Mouse (Mus musculus) lung, embryonic 16.5 days (tissue): ENCODE measurements around the gene Zfc3h1. TPM values are rescaled to one million over a fixed set of nuclear protein-coding genes. Genes with fewer than 3 reads are reported as not detected.
A peak's percentile ranks its signal among the peaks of the same experiment; 100 is the strongest.

ENCODE experiments used
- ATAC-seq: fragments of 200-750 bp; cut with Nextera tagmentation; 2 replicates; pipeline ENCODE4 v1.8.0; 2017; ENCODE audit warnings: low read depth, mild to moderate bottlenecking, moderate library complexity
- H3K27ac ChIP-seq: fragments of 300-500 bp; sonication (generic); 2 replicates; pipeline ENCODE4 v1.5.1; 2014; ENCODE audit warnings: mild to moderate bottlenecking, control low read depth, low read length
- H3K27me3 ChIP-seq: fragments of 300-500 bp; sonication (generic); 2 replicates; pipeline ENCODE4 v1.6.1; 2014; ENCODE audit warnings: low read depth, low read length, mixed read lengths; ENCODE audit not compliant: control insufficient read depth, insufficient read depth
- H3K36me3 ChIP-seq: fragments of 300-500 bp; sonication (generic); 2 replicates; pipeline ENCODE4 v1.6.1; 2014; ENCODE audit warnings: low read length; ENCODE audit not compliant: control insufficient read depth, insufficient read depth
- H3K4me1 ChIP-seq: fragments of 300-500 bp; sonication (generic); replicated peaks from 2 replicates; pipeline ENCODE4 v1.6.1; 2014; ENCODE audit warnings: low read length, mixed read lengths; ENCODE audit not compliant: control insufficient read depth, insufficient read depth
- H3K4me2 ChIP-seq: fragments of 300-500 bp; sonication (generic); 2 replicates; pipeline ENCODE4 v1.6.1; 2014; ENCODE audit warnings: low read depth, low read length, control low read depth
- H3K4me3 ChIP-seq: fragments of 300-500 bp; sonication (generic); 2 replicates; pipeline ENCODE4 v1.5.1; 2014; ENCODE audit warnings: mild to moderate bottlenecking, low read length, control low read depth
- H3K9ac ChIP-seq: fragments of 300-500 bp; sonication (generic); 2 replicates; pipeline ENCODE4 v1.6.1; 2014; ENCODE audit warnings: low read length, control low read depth
- H3K9me3 ChIP-seq: fragments of 300-500 bp; sonication (generic); 2 replicates; pipeline ENCODE4 v1.6.1; 2016; ENCODE audit warnings: low read length; ENCODE audit not compliant: control insufficient read depth
- WGBS: fragments of 180-500 bp; shearing (Covaris S2); extraction: QIAGEN DNeasy Blood & Tissue Kit; methylation state at CpG from one replicate; pipeline ENCODE4 v1.1.7; 2014; 5-methylcytosine and 5-hydroxymethylcytosine counted together
- polyA plus RNA-seq: library from polyadenylated mRNA; unstranded; fragments of >200 nt; fragmentation: Nextera tagmentation; extraction: Ambion mirVana; gene quantifications from 2 replicates; pipeline ENCODE4 v1.2.1, GENCODE M21; 2015

Zfc3h1 gene
- polyA plus RNA-seq, 1 experiment from 2014 or later: 18.1 TPM

GRCm38 (mm10) chr10:115469040-115469439, 84.3 kb downstream of the Zfc3h1 start:
- Histone ChIP-seq H3K9me3 (no peaks in the 10 kb centered on the region), H3K4me1 (no peaks in the 10 kb centered on the region; the same call in 1 of the 2 replicates), H3K4me3 (no peak overlapping the region), H3K9ac (no peak overlapping the region), H3K4me2 (no peak overlapping the region), H3K27me3 (no peaks in the 10 kb centered on the region), H3K27ac (no peak overlapping the region), H3K36me3 (no peaks in the 10 kb centered on the region)
- 32% methylated on average over 7 of the region's 7 CpGs for WGBS
- peak; percentile 47; the same call in 1 of the 2 replicates for ATAC-seq

GRCm38 (mm10) chr10:115470621-115471334, 86.0 kb downstream of the Zfc3h1 start:
- no peaks in the 10 kb centered on the region for H3K36me3 ChIP-seq
- H3K9me3 ChIP-seq: no peaks in the 10 kb centered on the region
- H3K9ac ChIP-seq: no peak overlapping the region
- 48% methylated on average over 17 of the region's 17 CpGs for WGBS
- peak overlapping the region; percentile 31 for H3K4me3 ChIP-seq
- no peaks in the 10 kb centered on the region; the same call in 1 of the 2 replicates for H3K4me1 ChIP-seq
- no peaks in the 10 kb centered on the region for H3K27me3 ChIP-seq
- H3K27ac ChIP-seq: no peak overlapping the region
- ATAC-seq: peak; percentile 34; the same call in 1 of the 2 replicates
- peak overlapping the region; percentile 42 for H3K4me2 ChIP-seq

- H3K9ac ChIP-seq: no peak overlapping the region
- no peaks in the 10 kb centered on the region; the same call in 1 of the 2 replicates for H3K4me1 ChIP-seq
- no peaks in the 10 kb centered on the region for H3K27me3 ChIP-seq
- H3K4me3 ChIP-seq: no peak overlapping the region
- no peaks in the 10 kb centered on the region for H3K9me3 ChIP-seq
- H3K27ac ChIP-seq: no peak overlapping the region
- 83% methylated on average over 6 of the region's 6 CpGs for WGBS
- no peaks in the 10 kb centered on the region for H3K36me3 ChIP-seq
- no peak for ATAC-seq
- H3K4me2 ChIP-seq: no peak overlapping the region
These were observed 88.6 kb downstream of the Zfc3h1 start for GRCm38 (mm10) chr10:115473213-115473961.

GRCm38 (mm10) chr10:115475000-115475550, 90.3 kb downstream of the Zfc3h1 start:
- Histone ChIP-seq H3K36me3 (no peaks in the 10 kb centered on the region), H3K27me3 (no peaks in the 10 kb centered on the region), H3K4me3 (no peak overlapping the region), H3K9ac (no peak overlapping the region), H3K4me1 (no peaks in the 10 kb centered on the region), H3K27ac (no peak overlapping the region), H3K9me3 (no peaks in the 10 kb centered on the region), H3K4me2 (no peak overlapping the region)
- no peak for ATAC-seq
- 74% methylated on average over 7 of the region's 7 CpGs for WGBS

GRCm38 (mm10) chr10:115476506-115476905, 91.7 kb downstream of the Zfc3h1 start:
- 87% methylated on average over 9 of the region's 9 CpGs for WGBS
- Histone ChIP-seq H3K9ac (no peak overlapping the region), H3K27ac (no peak overlapping the region), H3K27me3 (no peaks in the 10 kb centered on the region), H3K4me1 (no peaks in the 10 kb centered on the region), H3K9me3 (no peaks in the 10 kb centered on the region), H3K4me3 (no peak overlapping the region), H3K4me2 (no peak overlapping the region), H3K36me3 (no peaks in the 10 kb centered on the region)
- no peak for ATAC-seq

- Histone ChIP-seq H3K27ac (no peak overlapping the region), H3K4me3 (peak overlapping the region; percentile 34), H3K4me2 (peak overlapping the region; percentile 55), H3K36me3 (no peaks in the 10 kb centered on the region), H3K9ac (no peak overlapping the region; the same call in 1 of the 2 replicates), H3K27me3 (no peaks in the 10 kb centered on the region), H3K4me1 (no peaks in the 10 kb centered on the region), H3K9me3 (no peaks in the 10 kb centered on the region)
- WGBS: 16% methylated on average over 20 of the region's 20 CpGs
- ATAC-seq: peak; percentile 51
These were observed 93.8 kb downstream of the Zfc3h1 start for GRCm38 (mm10) chr10:115478441-115479141.

Other genes with a start within 250 kb of the Zfc3h1 start
- gene Tph2, start 199.9 kb upstream of the Zfc3h1 start, polyA plus RNA-seq: not detected in 2 replicates
- 56.2 and 61.9 TPM in 2 replicates for gene Tbc1d15, start 133.5 kb upstream of the Zfc3h1 start, polyA plus RNA-seq
- 3.8 and 4.0 TPM in 2 replicates for gene Rab21, start 69.4 kb upstream of the Zfc3h1 start, polyA plus RNA-seq
- gene Tmem19, start 22.5 kb upstream of the Zfc3h1 start, polyA plus RNA-seq: 28.9 and 30.7 TPM in 2 replicates
- 18.6 and 21.7 TPM in 2 replicates for gene Thap2, start 516 bp upstream of the Zfc3h1 start, polyA plus RNA-seq
- gene A930009A15Rik, start 185.0 kb downstream of the Zfc3h1 start, polyA plus RNA-seq: not detected in 2 replicates
- gene Lgr5, start 202.8 kb downstream of the Zfc3h1 start, polyA plus RNA-seq: 2.3 and 2.4 TPM in 2 replicates